Mouse (Mus musculus): ENCODE results near the gene Osbpl3.

Gene Osbpl3

GRCm38 (mm10) chr6:50455829-50456469 is at the start of gene Osbpl3:
Gene Osbpl3 (minus strand): TSS chr6:50456201.
- peak; percentile 50 for DNase-seq (ENCODE audit: low read depth in 1 of 2, low spot score in 2 of 2)

- no peak for DNase-seq (ENCODE audit: low read depth in 1 of 2, low spot score in 2 of 2)
These were observed 49.5 kb upstream of the Osbpl3 start for GRCm38 (mm10) chr6:50505531-50505930.

- DNase-seq (ENCODE audit: low read depth in 1 of 2, low spot score in 2 of 2) = no peak
These were observed 48.7 kb upstream of the Osbpl3 start for GRCm38 (mm10) chr6:50504711-50505110.

GRCm38 (mm10) chr6:50503779-50504178 is 47.8 kb upstream of the Osbpl3 start:
- DNase-seq (ENCODE audit: low read depth in 1 of 2, low spot score in 2 of 2) = no peak

- no peak for DNase-seq (ENCODE audit: low read depth in 1 of 2, low spot score in 2 of 2)
These were observed 47.0 kb upstream of the Osbpl3 start for GRCm38 (mm10) chr6:50503031-50503430.

- DNase-seq (ENCODE audit: low read depth in 1 of 2, low spot score in 2 of 2) = no peak
These were observed 42.3 kb upstream of the Osbpl3 start for GRCm38 (mm10) chr6:50498346-50498745.

GRCm38 (mm10) chr6:50490519-50490918 is 34.5 kb upstream of the Osbpl3 start:
- DNase-seq (ENCODE audit: low read depth in 1 of 2, low spot score in 2 of 2) = no peak

- DNase-seq (ENCODE audit: low read depth in 1 of 2, low spot score in 2 of 2) = no peak
These were observed 33.4 kb upstream of the Osbpl3 start for GRCm38 (mm10) chr6:50489380-50489779.

- DNase-seq (ENCODE audit: low read depth in 1 of 2, low spot score in 2 of 2) = no peak
These were observed 30.3 kb upstream of the Osbpl3 start for GRCm38 (mm10) chr6:50486035-50486902.

- no peak for DNase-seq (ENCODE audit: low read depth in 1 of 2, low spot score in 2 of 2)
These were observed 27.4 kb upstream of the Osbpl3 start for GRCm38 (mm10) chr6:50483426-50483825.

- no peak for DNase-seq (ENCODE audit: low read depth in 1 of 2, low spot score in 2 of 2)
These were observed 25.5 kb upstream of the Osbpl3 start for GRCm38 (mm10) chr6:50481460-50481859.

GRCm38 (mm10) chr6:50466451-50466850 is 10.4 kb upstream of the Osbpl3 start:
- no peak for DNase-seq (ENCODE audit: low read depth in 1 of 2, low spot score in 2 of 2)

- DNase-seq (ENCODE audit: low read depth in 1 of 2, low spot score in 2 of 2) = no peak
These were observed 8.9 kb upstream of the Osbpl3 start for GRCm38 (mm10) chr6:50464690-50465485.

- DNase-seq (ENCODE audit: low read depth in 1 of 2, low spot score in 2 of 2) = no peak
These were observed 6.0 kb upstream of the Osbpl3 start for GRCm38 (mm10) chr6:50462026-50462425.

- DNase-seq (ENCODE audit: low read depth in 1 of 2, low spot score in 2 of 2) = no peak
These were observed 5.6 kb upstream of the Osbpl3 start for GRCm38 (mm10) chr6:50461585-50461984.

GRCm38 (mm10) chr6:50460646-50461045 is 4.6 kb upstream of the Osbpl3 start:
- no peak for DNase-seq (ENCODE audit: low read depth in 1 of 2, low spot score in 2 of 2)

GRCm38 (mm10) chr6:50460246-50460645 is 4.2 kb upstream of the Osbpl3 start:
- no peak for DNase-seq (ENCODE audit: low read depth in 1 of 2, low spot score in 2 of 2)

- DNase-seq (ENCODE audit: low read depth in 1 of 2, low spot score in 2 of 2) = no peak
These were observed 3.3 kb upstream of the Osbpl3 start for GRCm38 (mm10) chr6:50459271-50459670.

GRCm38 (mm10) chr6:50457551-50458348 is 1.7 kb upstream of the Osbpl3 start:
- no peak for DNase-seq (ENCODE audit: low read depth in 1 of 2, low spot score in 2 of 2)

GRCm38 (mm10) chr6:50456706-50457105 is 705 bp upstream of the Osbpl3 start:
- DNase-seq (ENCODE audit: low read depth in 1 of 2, low spot score in 2 of 2) = no peak

Measured in monocyte, adult 2 months (primary cell).